In the genomic region with DNA sequence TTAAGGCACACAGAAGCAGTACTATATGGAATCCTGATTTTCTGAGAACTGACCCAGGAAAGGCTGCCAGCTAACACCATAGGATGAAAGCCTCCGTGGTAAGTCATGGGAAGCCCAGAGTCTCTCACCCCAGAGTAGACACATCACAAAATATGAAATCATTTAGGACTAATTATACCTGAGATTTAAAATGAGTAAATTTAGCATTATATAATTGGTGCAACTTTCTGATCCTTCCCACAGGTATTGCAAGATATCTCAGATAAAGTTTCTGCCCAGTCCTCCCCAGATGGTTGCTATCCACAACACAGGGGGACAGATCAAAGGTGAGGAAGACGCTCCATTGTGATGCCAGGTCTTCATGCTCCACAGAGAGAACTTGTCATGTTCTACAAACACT, we compare ENCODE assay signal across 39 mouse cellular contexts. TPM values are rescaled to one million over a fixed set of nuclear protein-coding genes. Genes with fewer than 3 reads are reported as not detected.
"Had no signal": no experiment of that assay in that cellular context is flagged by ENCODE, and none has a peak within 500 bp of the region (broad histone marks: within the 10 kb centered on the region; RNA-seq: fewer than 3 reads in every experiment).

A gene (plus strand): TSS at position 301 of the 400 bp plus-strand sequence.

- H3K9me3 ChIP-seq: limb, embryonic 10.5 days; limb, embryonic 13.5 days; limb, embryonic 15.5 days; liver, embryonic 13.5 days; liver, embryonic 15.5 days; lung, embryonic 15.5 days; midbrain, embryonic 15.5 days had no signal

- H3K27ac ChIP-seq: limb, embryonic 10.5 days; limb, embryonic 12.5 days; limb, embryonic 13.5 days; limb, embryonic 15.5 days; liver, embryonic 12.5 days; liver, embryonic 13.5 days; liver, embryonic 14.5 days; liver, embryonic 15.5 days; lung, embryonic 15.5 days; macrophage; midbrain, embryonic 10.5 days; midbrain, embryonic 12.5 days; midbrain, embryonic 13.5 days; midbrain, embryonic 15.5 days; neural tube, embryonic 12.5 days had no signal

- H3K27me3 ChIP-seq: limb, embryonic 12.5 days; limb, embryonic 13.5 days; limb, embryonic 15.5 days; liver, embryonic 12.5 days; liver, embryonic 13.5 days; liver, embryonic 15.5 days; lung, embryonic 15.5 days; megakaryocyte, embryonic 14.5 days; midbrain, embryonic 12.5 days; midbrain, embryonic 13.5 days; midbrain, embryonic 15.5 days; neural tube, embryonic 12.5 days had no signal

- DNase-seq: left cerebral cortex, postnatal 4 days; liver; liver, embryonic 13.5 days; liver, postnatal 0 days; lung, adult 18-20 months; lung, adult 2 months; lung, embryonic 14.5 days; lung, postnatal 10 days; lung, postnatal 14 days; lung, postnatal 36 days; lung, postnatal 4 days; midbrain, embryonic 14.5 days had no signal

- H3K9ac ChIP-seq: limb, embryonic 12.5 days; limb, embryonic 13.5 days; limb, embryonic 15.5 days; liver, embryonic 12.5 days; liver, embryonic 13.5 days; liver, embryonic 14.5 days; liver, embryonic 15.5 days; liver, postnatal 0 days; lung, embryonic 14.5 days; lung, embryonic 15.5 days; midbrain, embryonic 12.5 days; midbrain, embryonic 13.5 days; midbrain, embryonic 15.5 days; neural tube, embryonic 12.5 days had no signal

- H3K4me3 ChIP-seq: limb, embryonic 10.5 days; limb, embryonic 12.5 days; limb, embryonic 13.5 days; limb, embryonic 15.5 days; liver, embryonic 12.5 days; liver, embryonic 13.5 days; liver, embryonic 15.5 days; lung, embryonic 15.5 days; megakaryocyte, embryonic 14.5 days; midbrain, embryonic 10.5 days; midbrain, embryonic 12.5 days; midbrain, embryonic 13.5 days; midbrain, embryonic 15.5 days; myocyte; neural tube, embryonic 12.5 days had no signal

- ATAC-seq: liver, embryonic 12.5 days; liver, postnatal 0 days; lung, postnatal 0 days; midbrain, embryonic 13.5 days; midbrain, embryonic 15.5 days; midbrain, embryonic 16.5 days had no signal

- H3K36me3 ChIP-seq: limb, embryonic 10.5 days; limb, embryonic 12.5 days; limb, embryonic 13.5 days; limb, embryonic 15.5 days; liver, embryonic 12.5 days; liver, embryonic 13.5 days; liver, embryonic 15.5 days; lung, embryonic 15.5 days; midbrain, embryonic 10.5 days; midbrain, embryonic 12.5 days; midbrain, embryonic 13.5 days; midbrain, embryonic 15.5 days; neural tube, embryonic 12.5 days had no signal

- H3K4me1 ChIP-seq: limb, embryonic 10.5 days; limb, embryonic 12.5 days; limb, embryonic 13.5 days; limb, embryonic 15.5 days; liver, embryonic 12.5 days; liver, embryonic 13.5 days; liver, embryonic 15.5 days; lung, embryonic 15.5 days; megakaryocyte, embryonic 14.5 days; midbrain, embryonic 10.5 days; midbrain, embryonic 12.5 days; midbrain, embryonic 13.5 days; midbrain, embryonic 15.5 days; neural tube, embryonic 12.5 days had no signal

- H3K4me2 ChIP-seq: limb, embryonic 12.5 days; limb, embryonic 13.5 days; limb, embryonic 15.5 days; liver, embryonic 11.5 days; liver, embryonic 12.5 days; liver, embryonic 13.5 days; liver, embryonic 15.5 days; lung, embryonic 14.5 days; lung, embryonic 15.5 days; midbrain, embryonic 11.5 days; midbrain, embryonic 12.5 days; midbrain, embryonic 13.5 days; midbrain, embryonic 15.5 days; neural tube, embryonic 12.5 days had no signal

RNA-seq across cellular contexts. Expression of the gene that starts here (rescaled TPM):
- polyA plus RNA-seq: limb, embryonic 10.5 days; limb, embryonic 11.5 days; limb, embryonic 12.5 days; limb, embryonic 13.5 days; limb, embryonic 14.5 days; limb, embryonic 15.5 days; liver, adult 2 months; liver, embryonic 11.5 days; liver, embryonic 12.5 days; liver, embryonic 13.5 days; liver, embryonic 14.5 days; liver, embryonic 15.5 days; liver, embryonic 16.5 days; liver, postnatal 0 days; lung, adult 2 months; lung, embryonic 14.5 days; lung, embryonic 15.5 days; lung, embryonic 16.5 days; lung, postnatal 0 days; macrophage; midbrain, embryonic 10.5 days; midbrain, embryonic 11.5 days; midbrain, embryonic 12.5 days; midbrain, embryonic 13.5 days; midbrain, embryonic 14.5 days; midbrain, embryonic 15.5 days; midbrain, embryonic 16.5 days; midbrain, postnatal 0 days; myocyte; neural tube, embryonic 11.5 days; neural tube, embryonic 12.5 days had no signal
